24 mouse cellular contexts compared by ENCODE assay signal in genomic region chr1:123927278-123928002, GRCm38 (mm10).
DNase-seq lines count a peak whose midpoint lies in the region; ATAC-seq and TF ChIP-seq lines count a peak whose summit lies in the region.
"Had no signal": no experiment of that assay in that cellular context is flagged by ENCODE, and none has a peak within 500 bp of the region (broad histone marks: within the 10 kb centered on the region; RNA-seq: fewer than 3 reads in every experiment).

No protein-coding gene starts in this region.

- peak; percentile 71; the same call in 1 of the 2 replicates for ATAC-seq in hindbrain, embryonic 13.5 days (ENCODE audit: low FRiP score)
- no peak for ATAC-seq in hindbrain, postnatal 0 days
- peak; percentile 5; the same call in 1 of the 2 replicates for ATAC-seq in neural tube, embryonic 13.5 days (ENCODE audit: low read depth)
- ATAC-seq in neural tube, embryonic 15.5 days (ENCODE audit: low FRiP score): no peak
- ATAC-seq: forebrain, postnatal 0 days; intestine, embryonic 16.5 days had no signal

- H3K4me2 ChIP-seq in hindbrain, embryonic 13.5 days: no peak overlapping the region
- no peak overlapping the region for H3K4me2 ChIP-seq in hindbrain, postnatal 0 days (ENCODE audit: low read depth, low read length)
- H3K4me2 ChIP-seq in neural tube, embryonic 13.5 days: no peak overlapping the region
- no peak overlapping the region for H3K4me2 ChIP-seq in neural tube, embryonic 15.5 days
- H3K4me2 ChIP-seq: embryonic facial prominence, embryonic 15.5 days; heart, embryonic 13.5 days; hindbrain, embryonic 15.5 days had no signal

- H3K27ac ChIP-seq in hindbrain, embryonic 13.5 days: peak overlapping the region; percentile 5; the same call in 1 of the 2 replicates
- no peak overlapping the region for H3K27ac ChIP-seq in hindbrain, postnatal 0 days
- no peak overlapping the region for H3K27ac ChIP-seq in neural tube, embryonic 13.5 days (replicated peaks)
- H3K27ac ChIP-seq in neural tube, embryonic 15.5 days (replicated peaks): 0 out of 2 replicates have a peak overlapping the region, but pooled peaks have one; percentile 41
- H3K27ac ChIP-seq: embryonic facial prominence, embryonic 15.5 days; heart, adult 2 months; heart, embryonic 13.5 days; hindbrain, embryonic 15.5 days; macrophage had no signal

- peak; percentile 16 for DNase-seq in cerebellum, adult 11-12 months
- no peak for DNase-seq in cerebellum, postnatal 36 days
- no peak for DNase-seq in hindbrain, postnatal 0 days (ENCODE audit: low spot score)
- DNase-seq in neural tube, embryonic 10.5 days (ENCODE audit: extremely low spot score, low spot score): no peak
- no peak for DNase-seq in yolk sac, embryonic 10.5 days (ENCODE audit: low spot score)
- DNase-seq: adrenal gland, postnatal 25 days; forebrain, postnatal 0 days; gastrocnemius, postnatal 36 days; heart, adult 2 months; heart, postnatal 14 days; kidney, adult 9 months; kidney, postnatal 14 days; right cerebral cortex, postnatal 25 days; spleen, adult 18-20 months; thymus, postnatal 14 days had no signal

- peaks cover 11% of the 10 kb centered on the region for H3K4me1 ChIP-seq in hindbrain, embryonic 13.5 days (replicated peaks)
- H3K4me1 ChIP-seq in hindbrain, postnatal 0 days (ENCODE audit: insufficient read depth, low read length): peaks cover 3% of the 10 kb centered on the region; the same call in 1 of the 2 replicates
- H3K4me1 ChIP-seq in neural tube, embryonic 13.5 days (replicated peaks): peaks cover 10% of the 10 kb centered on the region
- peaks cover 11% of the 10 kb centered on the region for H3K4me1 ChIP-seq in neural tube, embryonic 15.5 days
- H3K4me1 ChIP-seq: embryonic facial prominence, embryonic 15.5 days; heart, embryonic 13.5 days had no signal

- H3K4me3 ChIP-seq in hindbrain, embryonic 13.5 days: no peak overlapping the region
- H3K4me3 ChIP-seq in hindbrain, postnatal 0 days (ENCODE audit: low read length): no peak overlapping the region
- no peak overlapping the region for H3K4me3 ChIP-seq in neural tube, embryonic 13.5 days
- H3K4me3 ChIP-seq in neural tube, embryonic 15.5 days (replicated peaks): no peak overlapping the region
- H3K4me3 ChIP-seq: embryonic facial prominence, embryonic 15.5 days; heart, adult 2 months; heart, embryonic 13.5 days; hindbrain, embryonic 15.5 days; myocyte had no signal

- H3K9ac ChIP-seq in hindbrain, embryonic 13.5 days: no peak overlapping the region
- H3K9ac ChIP-seq in hindbrain, postnatal 0 days (replicated peaks; ENCODE audit: low read length): no peak overlapping the region
- no peak overlapping the region for H3K9ac ChIP-seq in neural tube, embryonic 13.5 days
- no peak overlapping the region for H3K9ac ChIP-seq in neural tube, embryonic 15.5 days (replicated peaks)
- H3K9ac ChIP-seq: embryonic facial prominence, embryonic 15.5 days; forebrain, postnatal 0 days; heart, embryonic 13.5 days; hindbrain, embryonic 15.5 days had no signal

- no peaks in the 10 kb centered on the region for H3K9me3 ChIP-seq in hindbrain, embryonic 13.5 days
- no peaks in the 10 kb centered on the region for H3K9me3 ChIP-seq in hindbrain, postnatal 0 days (ENCODE audit: low read length)
- no peaks in the 10 kb centered on the region for H3K9me3 ChIP-seq in neural tube, embryonic 13.5 days
- no peaks in the 10 kb centered on the region for H3K9me3 ChIP-seq in neural tube, embryonic 15.5 days (replicated peaks)
- H3K9me3 ChIP-seq: embryonic facial prominence, embryonic 15.5 days; heart, embryonic 13.5 days; hindbrain, embryonic 15.5 days had no signal

- TF ChIP-seq CTCF in hindbrain, postnatal 0 days (IDR thresholded peaks at IDR 0.05; ENCODE audit: low read depth): no peak

- H3K36me3 ChIP-seq in hindbrain, embryonic 13.5 days: no peaks in the 10 kb centered on the region
- H3K36me3 ChIP-seq in hindbrain, postnatal 0 days (ENCODE audit: insufficient read depth, low read length): no peaks in the 10 kb centered on the region
- H3K36me3 ChIP-seq in neural tube, embryonic 13.5 days: no peaks in the 10 kb centered on the region
- H3K36me3 ChIP-seq in neural tube, embryonic 15.5 days: no peaks in the 10 kb centered on the region
- H3K36me3 ChIP-seq: embryonic facial prominence, embryonic 15.5 days; heart, embryonic 13.5 days; hindbrain, embryonic 15.5 days had no signal

- H3K27me3 ChIP-seq in hindbrain, embryonic 13.5 days: no peaks in the 10 kb centered on the region
- H3K27me3 ChIP-seq in hindbrain, postnatal 0 days (ENCODE audit: insufficient read depth, low read length): no peaks in the 10 kb centered on the region
- H3K27me3 ChIP-seq in neural tube, embryonic 13.5 days: no peaks in the 10 kb centered on the region
- no peaks in the 10 kb centered on the region for H3K27me3 ChIP-seq in neural tube, embryonic 15.5 days (replicated peaks)
- H3K27me3 ChIP-seq: embryonic facial prominence, embryonic 15.5 days; heart, embryonic 13.5 days; hindbrain, embryonic 15.5 days had no signal

Comparison
In these comparisons a context has a peak if more than half of its experiments do, and no peak if none do; other contexts are left out.
1. ATAC-seq: peak in hindbrain, embryonic 13.5 days (single experiment) and neural tube, embryonic 13.5 days (single experiment); none in hindbrain, postnatal 0 days (single experiment) and neural tube, embryonic 15.5 days (single experiment).
2. H3K27ac ChIP-seq: peak in hindbrain, embryonic 13.5 days (single experiment) and neural tube, embryonic 15.5 days (single experiment); none in hindbrain, postnatal 0 days (single experiment) and neural tube, embryonic 13.5 days (single experiment).